Mouse (Mus musculus) bone marrow macrophage, adult 2 months (primary cell): ENCODE results near the gene Ssh1. TPM values are rescaled to one million over a fixed set of nuclear protein-coding genes. Genes with fewer than 3 reads are reported as not detected.

Source experiments
- H3K27ac ChIP-seq: 2 replicates; pipeline ENCODE4 v1.5.1; 2012; ENCODE audit warnings: low read depth, low read length; ENCODE audit not compliant: insufficient read depth
- H3K4me1 ChIP-seq: 2 replicates; pipeline ENCODE4 v1.6.1; 2012; ENCODE audit warnings: low read length; ENCODE audit not compliant: control insufficient read depth, insufficient read depth
- H3K4me3 ChIP-seq: 2 replicates; pipeline ENCODE4 v1.5.1; 2012; ENCODE audit warnings: mild to moderate bottlenecking, low read length, moderate library complexity; ENCODE audit not compliant: insufficient read depth
- CTCF ChIP-seq: IDR thresholded peaks from 2 replicates; pipeline ENCODE4 v1.5.1; 2012; ENCODE audit warnings: low read depth, mild to moderate bottlenecking, low read length, moderate library complexity
- POLR2A ChIP-seq: IDR thresholded peaks from 2 replicates; pipeline ENCODE4 v1.6.1; 2012; ENCODE audit warnings: mild to moderate bottlenecking, low read depth, low read length, borderline replicate concordance
- polyA plus RNA-seq: library from polyadenylated mRNA; stranded (reverse); fragments of >200 nt; gene quantifications from 2 replicates; pipeline ENCODE4 v1.2.4, GENCODE M21; 2012; ENCODE audit not compliant: missing spikeins, insufficient read depth, insufficient read length

Gene Ssh1
- polyA plus RNA-seq, 1 experiment = 18.5 TPM

GRCm38 (mm10) chr5:113901074-113901571 is 92.6 kb downstream of the Ssh1 start:
- TF ChIP-seq POLR2A = no peak
- no peak for TF ChIP-seq CTCF
- no peak overlapping the region for H3K27ac ChIP-seq
- H3K4me3 ChIP-seq = no peak overlapping the region
- peaks cover 66% of the 10 kb centered on the region for H3K4me1 ChIP-seq

- no peak overlapping the region for H3K4me3 ChIP-seq
- peaks cover 62% of the 10 kb centered on the region for H3K4me1 ChIP-seq
- TF ChIP-seq POLR2A = no peak
- no peak for TF ChIP-seq CTCF
- no peak overlapping the region for H3K27ac ChIP-seq
Observed at GRCm38 (mm10) chr5:113899543-113899942, 94.2 kb downstream of the Ssh1 start.

- Histone ChIP-seq H3K27ac (no peak overlapping the region), H3K4me1 (peaks cover 10% of the 10 kb centered on the region), H3K4me3 (no peak overlapping the region)
- TF ChIP-seq POLR2A (no peak), CTCF (no peak)
Observed at GRCm38 (mm10) chr5:113892005-113892404, 101.7 kb downstream of the Ssh1 start.

DNA sequence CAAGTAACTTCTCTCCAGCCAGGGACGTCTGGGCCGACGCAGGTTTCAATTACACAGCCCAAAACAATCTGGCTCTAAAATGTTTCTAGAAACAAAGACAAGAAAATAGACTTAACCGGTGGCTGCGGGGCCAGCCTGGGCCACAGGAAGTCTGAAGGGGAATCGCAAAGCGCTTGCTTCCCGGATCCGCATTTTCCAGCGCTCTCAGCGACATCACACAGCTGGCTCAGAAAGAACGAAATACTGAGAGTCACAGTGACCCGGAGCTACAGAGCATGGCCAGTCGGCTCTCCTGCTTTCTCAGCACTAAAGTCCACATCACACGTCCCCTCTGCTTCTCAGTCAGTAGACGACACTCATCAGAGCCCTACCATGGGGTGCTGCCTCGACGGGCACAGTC is 102.8 kb downstream of the Ssh1 start:
- peaks cover 3% of the 10 kb centered on the region for H3K4me1 ChIP-seq

DNA sequence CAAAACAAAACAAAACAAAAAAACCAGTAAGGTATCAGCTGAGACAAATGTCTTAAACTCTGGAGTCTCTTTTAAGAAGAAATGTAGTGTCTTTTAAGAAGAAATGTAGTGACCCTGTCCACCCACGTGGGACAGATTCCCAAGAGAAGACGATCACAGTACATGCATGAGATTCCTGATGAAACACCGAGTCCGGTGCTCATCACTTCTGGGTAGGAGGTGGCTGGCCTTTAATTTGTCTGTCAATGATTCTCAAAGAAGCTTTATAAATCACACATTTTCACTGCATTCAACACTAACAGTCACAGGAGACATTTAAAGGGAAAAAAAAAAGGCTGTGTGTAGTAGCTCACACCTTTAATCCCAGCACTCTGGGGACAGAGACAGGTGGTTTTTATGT is 103.8 kb downstream of the Ssh1 start:
- TF ChIP-seq CTCF (no peak), POLR2A (no peak)
- Histone ChIP-seq H3K27ac (no peak overlapping the region), H3K4me3 (no peak overlapping the region), H3K4me1 (peaks cover 5% of the 10 kb centered on the region)

More for the DNA sequence above, 102.8 kb downstream of the Ssh1 start:
- TF ChIP-seq POLR2A (no peak), CTCF (no peak)
- H3K4me3 ChIP-seq = no peak overlapping the region
- no peak overlapping the region for H3K27ac ChIP-seq

- no peak overlapping the region for H3K4me3 ChIP-seq
- TF ChIP-seq CTCF (no peak), POLR2A (no peak)
- peaks cover 10% of the 10 kb centered on the region for H3K4me1 ChIP-seq
- no peak overlapping the region for H3K27ac ChIP-seq
Observed at GRCm38 (mm10) chr5:113889181-113889906, 104.3 kb downstream of the Ssh1 start.

DNA sequence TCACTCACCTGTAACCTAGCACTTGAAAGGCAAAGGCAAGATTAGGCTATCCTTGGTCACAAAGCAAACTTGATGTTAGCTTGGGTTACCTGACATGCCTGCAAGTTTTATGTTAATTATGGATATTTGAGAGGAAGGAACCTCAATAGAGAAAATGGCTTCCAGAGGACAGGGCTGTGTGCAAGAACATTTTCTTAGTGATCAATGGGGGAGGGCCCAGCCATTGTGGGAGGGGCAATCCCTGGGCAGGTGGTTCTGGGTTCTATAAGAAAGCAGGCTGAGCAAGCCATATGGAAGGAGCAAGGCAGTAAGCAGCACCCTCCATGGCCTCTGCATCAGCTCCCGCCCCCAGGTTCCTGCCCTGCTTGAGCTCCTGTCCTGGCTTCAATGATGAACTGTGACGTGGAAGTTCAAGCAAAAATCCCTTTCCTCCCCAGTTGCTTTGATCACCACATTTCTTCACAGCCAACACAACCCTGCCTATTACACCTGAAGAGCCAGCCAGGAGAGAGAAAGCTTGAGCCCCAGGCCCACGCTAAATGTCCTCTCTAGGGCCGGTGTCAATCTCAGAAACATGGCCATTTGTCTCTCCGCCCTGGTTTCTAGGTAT is 105.4 kb downstream of the Ssh1 start:
- Histone ChIP-seq H3K27ac (no peak overlapping the region), H3K4me3 (no peak overlapping the region), H3K4me1 (peaks cover 20% of the 10 kb centered on the region)
- TF ChIP-seq CTCF (no peak), POLR2A (no peak)

- no peak overlapping the region for H3K4me3 ChIP-seq
- H3K27ac ChIP-seq = no peak overlapping the region
- H3K4me1 ChIP-seq = peaks cover 26% of the 10 kb centered on the region
- TF ChIP-seq CTCF (no peak), POLR2A (no peak)
Observed at GRCm38 (mm10) chr5:113887132-113887531, 106.6 kb downstream of the Ssh1 start.

Other genes with a start within 250 kb of the Ssh1 start
- 23.5 and 29.8 TPM in 2 replicates for gene Sart3, start 221.4 kb downstream of the Ssh1 start, polyA plus RNA-seq
- gene Iscu, start 221.1 kb downstream of the Ssh1 start, polyA plus RNA-seq = 106 and 109 TPM in 2 replicates
- gene Tmem119, start 193.4 kb downstream of the Ssh1 start, polyA plus RNA-seq = 0.99 and 1.7 TPM in 2 replicates
- gene Selplg, start 161.2 kb downstream of the Ssh1 start, polyA plus RNA-seq = 318 and 365 TPM in 2 replicates
- 156 and 194 TPM in 2 replicates for gene Coro1c, start 85.1 kb downstream of the Ssh1 start, polyA plus RNA-seq
- not detected in 2 replicates for gene Dao, start 9.8 kb upstream of the Ssh1 start, polyA plus RNA-seq
- 10.0 and 11.8 TPM in 2 replicates for gene Usp30, start 71.6 kb upstream of the Ssh1 start, polyA plus RNA-seq
- not detected in 2 replicates for gene Svop, start 97.7 kb upstream of the Ssh1 start, polyA plus RNA-seq
- gene Alkbh2, start 134.3 kb upstream of the Ssh1 start, polyA plus RNA-seq = 3.3 and 4.2 TPM in 2 replicates
- 1.8 and 3.5 TPM in 2 replicates for gene Ung, start 136.5 kb upstream of the Ssh1 start, polyA plus RNA-seq
- 0.19 and 0.24 TPM in 2 replicates for gene Acacb, start 152.6 kb upstream of the Ssh1 start, polyA plus RNA-seq